Mouse (Mus musculus): Measurements from ENCODE around the gene Slc25a13.

Slc25a13 gene

DNA sequence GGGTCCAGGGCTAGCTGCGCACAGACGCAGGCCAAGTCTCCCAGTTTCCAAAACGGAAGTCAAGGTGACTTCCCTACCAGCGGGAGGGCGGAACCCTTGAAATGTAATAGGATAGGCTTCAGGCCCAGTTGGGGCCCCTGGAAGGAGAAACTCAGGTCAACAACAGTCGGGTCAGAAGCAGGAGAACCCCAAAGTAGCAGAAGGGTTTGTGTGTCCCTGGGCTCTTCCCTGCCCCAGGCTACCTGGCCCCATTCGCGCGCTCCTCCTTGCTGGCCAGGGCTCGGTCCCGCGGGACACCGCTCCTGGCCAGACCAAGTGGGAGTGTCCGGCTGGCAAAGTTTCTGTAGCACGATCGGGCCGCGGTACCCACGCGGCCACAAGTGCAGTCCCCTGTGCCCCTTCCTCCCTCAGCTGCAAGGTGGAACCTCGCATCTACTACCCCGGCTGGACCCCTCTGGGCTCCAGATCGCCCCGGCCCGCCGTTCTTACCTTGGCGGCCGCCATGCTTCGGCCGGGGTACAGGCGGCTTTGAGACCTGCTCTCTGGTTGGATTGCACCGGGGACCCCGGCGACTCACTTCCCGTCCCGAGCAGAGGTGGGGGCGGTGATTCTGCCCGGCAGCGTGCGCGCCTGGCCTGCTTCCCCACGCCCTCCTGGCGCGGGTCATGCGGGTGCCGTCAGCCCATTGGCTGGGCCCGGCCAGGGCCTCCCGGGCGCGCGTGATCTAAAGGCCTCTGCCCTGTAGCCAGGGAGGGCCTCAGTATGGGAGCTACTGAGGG is at the start of gene Slc25a13:
Gene Slc25a13, minus strand, starts transcription at position 667 of the 779 bp plus-strand sequence.
- peak; percentile 43 for DNase-seq (ENCODE audit: low read depth, low spot score)
- H3K36me3 ChIP-seq (ENCODE audit: control insufficient read depth, insufficient read depth, low read length, poor library complexity, severe bottlenecking) = no peaks in the 10 kb centered on the region
- H3K27me3 ChIP-seq (ENCODE audit: control insufficient read depth, insufficient read depth, low read length, poor library complexity, severe bottlenecking) = no peaks in the 10 kb centered on the region

DNA sequence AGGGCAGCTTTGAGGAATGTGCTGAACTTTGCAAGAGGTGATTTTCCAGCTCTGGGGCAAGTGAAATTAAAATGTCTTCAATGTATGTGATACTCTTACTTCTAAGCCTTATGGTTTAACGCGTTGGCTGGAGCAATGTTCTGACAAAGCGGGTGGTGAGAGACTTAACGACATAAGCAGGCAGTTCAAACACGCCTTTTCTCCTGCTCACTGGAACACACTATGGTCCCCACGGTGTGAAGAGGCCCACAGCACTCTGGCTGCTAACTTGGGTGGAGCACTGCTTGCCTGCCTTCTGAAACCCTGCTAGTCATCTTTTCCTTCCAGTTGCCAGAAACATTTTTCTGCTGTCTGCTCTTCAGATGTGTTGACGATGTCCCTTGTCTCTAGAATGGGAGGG is 48.8 kb upstream of the Slc25a13 start:
- H3K36me3 ChIP-seq (ENCODE audit: control insufficient read depth, insufficient read depth, low read length, poor library complexity, severe bottlenecking) = no peaks in the 10 kb centered on the region
- no peaks in the 10 kb centered on the region for H3K27me3 ChIP-seq (ENCODE audit: control insufficient read depth, insufficient read depth, low read length, poor library complexity, severe bottlenecking)
- DNase-seq (ENCODE audit: low read depth, low spot score) = no peak

DNA sequence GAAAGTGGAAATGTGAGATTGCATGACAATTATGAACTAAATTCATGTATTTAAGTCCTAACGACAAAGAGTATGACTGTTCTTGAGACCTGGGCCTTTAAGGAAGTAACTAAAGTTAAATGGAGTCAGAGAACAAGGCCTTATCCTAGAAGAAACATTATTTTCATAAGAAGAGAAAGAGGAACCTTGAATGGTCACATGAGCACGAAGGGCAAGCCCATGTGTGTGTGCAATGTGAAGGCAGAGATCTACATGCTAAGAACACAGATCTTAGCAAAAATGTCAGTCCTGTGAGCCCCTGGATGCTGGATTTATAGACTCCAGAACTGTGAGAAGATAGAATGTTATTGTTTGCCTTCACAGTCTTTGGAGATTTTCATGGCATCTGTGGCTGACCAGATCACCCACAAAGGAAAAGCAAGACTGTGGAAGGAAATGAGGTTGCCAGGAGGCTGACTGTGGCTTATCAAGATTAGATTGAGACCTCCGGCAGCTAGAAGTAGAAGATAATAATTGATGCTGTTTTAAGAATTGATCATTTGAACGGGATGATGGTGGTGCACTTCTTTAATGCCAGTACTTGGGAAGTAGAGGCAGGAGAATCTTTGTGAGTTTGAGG is 46.4 kb upstream of the Slc25a13 start:
- no peak for DNase-seq (ENCODE audit: low read depth, low spot score)
- H3K36me3 ChIP-seq (ENCODE audit: control insufficient read depth, insufficient read depth, low read length, poor library complexity, severe bottlenecking) = no peaks in the 10 kb centered on the region
- no peaks in the 10 kb centered on the region for H3K27me3 ChIP-seq (ENCODE audit: control insufficient read depth, insufficient read depth, low read length, poor library complexity, severe bottlenecking)

DNA sequence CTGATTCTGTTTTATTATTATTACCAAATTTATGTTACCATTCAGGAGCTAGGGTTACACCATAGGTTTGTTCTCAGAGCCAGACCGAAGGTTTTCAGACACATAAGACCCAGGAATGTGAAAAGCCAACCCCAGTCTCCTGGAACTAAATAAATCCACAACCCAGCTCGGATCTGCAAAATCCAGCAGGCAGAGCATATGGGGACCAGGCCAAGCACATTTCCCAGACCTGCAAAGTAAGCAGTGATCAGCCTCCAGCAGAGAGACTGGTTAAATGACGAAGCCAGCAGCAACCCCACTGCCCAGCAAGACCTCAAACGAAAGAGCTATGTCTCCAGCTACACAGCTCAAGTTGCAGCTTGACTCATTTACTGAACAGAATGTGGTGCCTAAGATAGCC is 43.9 kb upstream of the Slc25a13 start:
- Histone ChIP-seq H3K27me3 (ENCODE audit: control insufficient read depth, insufficient read depth, low read length, poor library complexity, severe bottlenecking) (no peaks in the 10 kb centered on the region), H3K36me3 (ENCODE audit: control insufficient read depth, insufficient read depth, low read length, poor library complexity, severe bottlenecking) (no peaks in the 10 kb centered on the region)
- no peak for DNase-seq (ENCODE audit: low read depth, low spot score)

DNA sequence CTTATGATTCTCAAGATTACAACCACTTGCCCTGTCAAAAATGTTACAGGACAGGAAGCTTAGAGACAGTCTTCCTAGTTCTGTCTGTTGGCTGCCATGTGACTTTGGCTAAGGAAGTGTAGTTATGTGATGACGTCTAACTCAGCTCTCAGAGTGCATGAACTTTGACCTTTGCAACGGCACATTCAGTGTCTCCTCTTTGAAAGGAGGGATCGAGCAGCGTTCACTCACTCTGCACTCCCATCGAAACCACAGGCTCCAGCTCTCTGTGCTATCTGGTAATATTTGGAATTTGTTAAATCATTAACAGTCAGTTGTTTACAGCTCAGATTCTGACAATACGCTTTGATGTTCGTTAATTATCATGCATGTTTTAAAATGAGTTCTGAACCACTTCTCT is 31.5 kb upstream of the Slc25a13 start:
- Histone ChIP-seq H3K27me3 (ENCODE audit: control insufficient read depth, insufficient read depth, low read length, poor library complexity, severe bottlenecking) (no peaks in the 10 kb centered on the region), H3K36me3 (ENCODE audit: control insufficient read depth, insufficient read depth, low read length, poor library complexity, severe bottlenecking) (no peaks in the 10 kb centered on the region)
- no peak for DNase-seq (ENCODE audit: low read depth, low spot score)

DNA sequence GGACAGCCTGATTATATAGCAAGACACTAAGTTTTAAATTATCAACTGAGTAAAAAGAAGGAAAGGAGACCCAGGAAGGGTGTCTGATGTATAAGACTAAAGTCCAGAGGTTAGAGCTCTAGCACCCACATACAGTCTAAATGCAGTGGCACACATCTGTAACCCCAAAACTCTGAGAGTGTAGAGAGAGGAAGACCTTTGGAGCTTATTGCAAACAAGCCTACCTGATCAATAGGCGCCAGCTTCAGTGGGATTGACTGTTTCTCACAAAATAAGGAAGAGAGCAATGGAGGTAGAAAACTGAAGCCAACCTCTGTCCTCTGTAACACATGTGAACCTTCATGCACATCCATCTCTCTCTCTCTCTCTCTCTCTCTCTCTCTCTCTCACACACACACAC is 26.9 kb upstream of the Slc25a13 start:
- Histone ChIP-seq H3K27me3 (ENCODE audit: control insufficient read depth, insufficient read depth, low read length, poor library complexity, severe bottlenecking) (no peaks in the 10 kb centered on the region), H3K36me3 (ENCODE audit: control insufficient read depth, insufficient read depth, low read length, poor library complexity, severe bottlenecking) (no peaks in the 10 kb centered on the region)
- DNase-seq (ENCODE audit: low read depth, low spot score) = no peak

DNA sequence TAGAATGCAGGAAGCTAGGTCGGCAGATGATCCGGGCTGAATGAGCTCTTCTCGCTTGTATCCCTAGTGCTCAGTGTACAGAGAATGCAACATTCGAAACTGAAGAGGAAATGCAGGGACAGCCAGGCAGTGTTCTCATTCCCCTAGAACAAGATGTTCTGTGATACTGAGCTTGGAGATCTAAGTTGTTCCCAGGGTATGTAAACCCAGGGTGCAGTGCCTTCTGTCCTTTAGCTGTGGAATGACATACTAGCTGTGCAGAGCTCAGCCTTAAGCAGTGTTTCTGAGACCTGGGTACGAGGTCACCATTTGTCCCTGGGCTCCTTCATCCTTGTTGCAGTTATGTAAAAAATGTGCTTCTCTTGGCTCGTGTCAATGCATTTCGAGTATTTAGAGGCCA is 25.1 kb upstream of the Slc25a13 start:
- H3K36me3 ChIP-seq (ENCODE audit: control insufficient read depth, insufficient read depth, low read length, poor library complexity, severe bottlenecking) = no peaks in the 10 kb centered on the region
- H3K27me3 ChIP-seq (ENCODE audit: control insufficient read depth, insufficient read depth, low read length, poor library complexity, severe bottlenecking) = no peaks in the 10 kb centered on the region
- no peak for DNase-seq (ENCODE audit: low read depth, low spot score)

DNA sequence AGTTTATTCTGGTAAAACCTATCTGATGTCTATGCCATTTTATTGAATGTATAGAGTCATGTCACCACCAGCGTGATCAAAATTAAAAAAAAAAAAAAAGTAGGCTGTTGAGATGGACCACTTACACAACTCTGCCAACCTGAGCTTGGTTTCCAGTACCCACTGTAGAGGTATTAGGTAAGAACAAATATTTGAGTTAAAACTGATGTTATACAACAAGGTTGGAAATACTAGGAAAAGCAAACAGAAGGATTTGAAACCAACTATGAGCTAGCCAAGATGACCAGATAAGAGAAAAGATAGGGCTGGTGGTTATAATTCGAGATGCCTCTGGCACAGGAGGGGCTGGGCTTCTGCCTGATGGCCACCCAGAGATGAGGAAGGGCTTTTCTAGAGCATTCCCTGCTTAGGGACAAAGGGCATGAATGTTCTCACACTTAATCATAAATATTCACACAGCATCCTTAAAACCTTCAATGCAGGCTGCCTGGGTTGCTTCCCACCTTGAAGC is 19.9 kb upstream of the Slc25a13 start:
- Histone ChIP-seq H3K36me3 (ENCODE audit: control insufficient read depth, insufficient read depth, low read length, poor library complexity, severe bottlenecking) (no peaks in the 10 kb centered on the region), H3K27me3 (ENCODE audit: control insufficient read depth, insufficient read depth, low read length, poor library complexity, severe bottlenecking) (no peaks in the 10 kb centered on the region)
- DNase-seq (ENCODE audit: low read depth, low spot score) = no peak

DNA sequence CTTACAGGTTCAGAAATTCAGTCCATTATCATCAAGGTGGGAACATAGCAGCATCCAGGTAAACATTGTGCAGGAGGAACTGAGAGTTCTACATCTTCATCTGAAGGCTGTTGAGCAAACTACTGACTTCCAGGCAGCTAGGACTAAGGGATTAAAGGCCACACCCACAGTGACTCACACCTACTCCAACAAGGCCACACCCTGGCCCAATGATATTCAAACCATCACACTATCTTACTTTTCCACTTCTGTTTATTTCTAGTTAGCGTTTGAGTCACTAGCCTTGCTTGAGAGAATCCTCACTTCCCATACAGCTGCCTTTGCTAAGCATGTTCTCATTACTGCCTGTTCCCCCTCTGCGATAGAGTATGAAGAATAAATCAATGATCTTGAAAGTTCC is 13.3 kb upstream of the Slc25a13 start:
- Histone ChIP-seq H3K36me3 (ENCODE audit: control insufficient read depth, insufficient read depth, low read length, poor library complexity, severe bottlenecking) (no peaks in the 10 kb centered on the region), H3K27me3 (ENCODE audit: control insufficient read depth, insufficient read depth, low read length, poor library complexity, severe bottlenecking) (no peaks in the 10 kb centered on the region)
- no peak for DNase-seq (ENCODE audit: low read depth, low spot score)

DNA sequence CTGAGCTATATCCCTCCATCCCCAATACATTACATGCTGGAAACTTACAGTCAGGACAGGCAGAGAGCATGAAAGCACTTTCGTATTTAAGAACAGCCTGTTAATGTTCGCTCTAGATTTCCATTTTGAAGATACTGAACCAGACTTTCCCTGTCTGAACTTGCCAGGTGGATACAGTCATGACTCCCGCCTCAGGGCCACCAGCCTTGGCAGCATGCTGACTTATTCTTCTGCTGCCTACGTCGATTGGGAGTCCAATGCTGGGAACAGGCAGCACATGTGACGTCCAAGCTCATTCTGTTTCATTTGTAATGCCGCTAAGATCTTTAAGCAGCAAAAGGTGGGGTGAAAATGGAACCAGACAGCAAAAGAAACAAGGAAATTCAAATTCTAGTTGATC is 5.7 kb upstream of the Slc25a13 start:
- H3K27me3 ChIP-seq (ENCODE audit: control insufficient read depth, insufficient read depth, low read length, poor library complexity, severe bottlenecking) = no peaks in the 10 kb centered on the region
- no peak for DNase-seq (ENCODE audit: low read depth, low spot score)
- H3K36me3 ChIP-seq (ENCODE audit: control insufficient read depth, insufficient read depth, low read length, poor library complexity, severe bottlenecking) = no peaks in the 10 kb centered on the region

DNA sequence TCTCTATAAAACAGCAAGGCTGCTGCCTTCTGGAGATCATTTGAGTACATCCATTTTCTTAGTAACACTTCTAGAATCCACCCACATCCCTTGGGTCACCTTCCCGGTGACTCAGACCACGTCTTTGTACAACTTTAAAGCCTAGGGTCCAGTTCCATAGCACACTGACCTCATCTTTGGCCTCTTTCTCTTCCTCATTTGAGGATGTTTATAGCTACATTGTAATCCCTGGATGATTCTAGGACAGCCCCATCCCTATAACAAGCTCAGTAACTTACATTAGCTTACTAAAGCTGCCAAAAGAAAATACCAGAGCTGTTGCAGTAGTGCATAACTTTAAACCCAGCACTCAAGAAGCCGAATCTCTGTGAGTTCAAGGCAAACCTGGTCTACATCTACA is 3.6 kb upstream of the Slc25a13 start:
- H3K27me3 ChIP-seq (ENCODE audit: control insufficient read depth, insufficient read depth, low read length, poor library complexity, severe bottlenecking) = no peaks in the 10 kb centered on the region
- H3K36me3 ChIP-seq (ENCODE audit: control insufficient read depth, insufficient read depth, low read length, poor library complexity, severe bottlenecking) = no peaks in the 10 kb centered on the region
- DNase-seq (ENCODE audit: low read depth, low spot score) = no peak

DNA sequence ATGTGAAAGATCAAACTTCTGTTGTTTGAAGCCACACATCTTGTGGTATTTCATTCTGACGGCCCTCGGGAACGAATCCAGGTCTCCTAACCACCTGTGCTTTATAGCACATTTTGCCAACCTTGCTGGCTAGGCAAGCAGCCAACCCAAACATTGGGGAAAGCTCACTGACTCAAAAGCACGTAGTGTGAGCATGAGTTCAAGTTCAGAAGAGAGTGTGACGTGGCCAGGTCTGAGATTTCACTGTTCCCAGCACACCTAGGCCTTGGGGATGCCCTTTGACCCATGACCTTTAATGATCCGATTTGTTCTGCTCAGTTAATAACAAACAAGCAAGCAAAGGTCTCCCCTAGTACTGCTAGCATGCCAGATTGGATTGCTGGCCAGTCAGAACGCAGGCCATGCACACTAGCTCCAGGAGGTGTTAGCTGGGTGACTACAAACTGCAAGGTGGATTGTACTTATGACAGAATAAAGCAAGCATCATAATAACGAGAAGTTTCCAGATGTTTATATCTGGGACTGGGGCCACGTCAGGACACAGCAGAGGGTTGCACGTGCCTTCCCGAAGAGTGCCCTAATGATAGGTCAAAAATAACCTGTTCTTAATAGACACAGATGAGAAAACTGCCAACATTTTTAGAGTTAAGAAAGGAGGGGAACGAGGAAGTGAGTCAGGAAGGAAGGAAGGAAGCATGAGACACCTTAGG is 2.8 kb upstream of the Slc25a13 start:
- H3K36me3 ChIP-seq (ENCODE audit: control insufficient read depth, insufficient read depth, low read length, poor library complexity, severe bottlenecking) = no peaks in the 10 kb centered on the region
- no peak for DNase-seq (ENCODE audit: low read depth, low spot score)
- no peaks in the 10 kb centered on the region for H3K27me3 ChIP-seq (ENCODE audit: control insufficient read depth, insufficient read depth, low read length, poor library complexity, severe bottlenecking)

DNA sequence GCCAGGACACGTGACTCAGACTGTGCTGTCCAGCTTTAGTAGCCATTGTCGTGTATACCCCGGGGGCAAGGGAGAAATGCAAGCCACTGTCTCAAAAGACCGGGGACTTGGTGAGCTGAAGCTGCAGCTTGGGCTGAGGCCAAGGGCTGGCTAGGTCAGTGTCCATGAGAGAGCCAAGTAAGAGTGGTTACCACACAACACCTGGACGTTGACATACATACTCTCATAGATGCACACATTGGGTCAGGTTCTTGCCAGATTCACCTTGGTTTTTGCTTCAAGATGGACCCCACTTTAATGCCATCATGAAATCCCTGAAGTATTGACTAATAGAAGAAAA is 283 bp upstream of the Slc25a13 start:
- no peak for DNase-seq (ENCODE audit: low read depth, low spot score)
- H3K27me3 ChIP-seq (ENCODE audit: control insufficient read depth, insufficient read depth, low read length, poor library complexity, severe bottlenecking) = no peaks in the 10 kb centered on the region
- H3K36me3 ChIP-seq (ENCODE audit: control insufficient read depth, insufficient read depth, low read length, poor library complexity, severe bottlenecking) = no peaks in the 10 kb centered on the region

DNA sequence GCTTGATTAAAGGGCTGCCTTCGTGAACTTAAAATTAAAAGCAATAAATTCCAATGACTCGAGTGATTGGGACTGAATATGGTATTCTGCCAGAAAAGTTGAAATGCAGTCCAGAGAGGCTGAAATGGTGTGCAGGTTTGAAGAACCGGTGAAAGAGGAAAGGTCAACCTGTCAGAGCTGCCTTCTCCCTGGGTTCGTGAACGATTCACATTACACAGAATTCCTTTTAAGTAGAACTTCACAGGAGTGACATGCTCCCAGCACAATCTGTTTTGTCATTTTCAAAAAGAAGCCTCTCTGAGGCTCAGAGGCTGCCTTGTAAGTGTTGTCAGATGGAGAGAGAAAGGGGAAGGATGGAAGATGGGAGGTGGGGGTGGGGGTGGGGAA is 860 bp downstream of the Slc25a13 start:
- H3K27me3 ChIP-seq (ENCODE audit: control insufficient read depth, insufficient read depth, low read length, poor library complexity, severe bottlenecking) = no peaks in the 10 kb centered on the region
- DNase-seq (ENCODE audit: low read depth, low spot score) = no peak
- no peaks in the 10 kb centered on the region for H3K36me3 ChIP-seq (ENCODE audit: control insufficient read depth, insufficient read depth, low read length, poor library complexity, severe bottlenecking)
